Comparison of ENCODE assay signal across 8 mouse cellular contexts in the genomic region with DNA sequence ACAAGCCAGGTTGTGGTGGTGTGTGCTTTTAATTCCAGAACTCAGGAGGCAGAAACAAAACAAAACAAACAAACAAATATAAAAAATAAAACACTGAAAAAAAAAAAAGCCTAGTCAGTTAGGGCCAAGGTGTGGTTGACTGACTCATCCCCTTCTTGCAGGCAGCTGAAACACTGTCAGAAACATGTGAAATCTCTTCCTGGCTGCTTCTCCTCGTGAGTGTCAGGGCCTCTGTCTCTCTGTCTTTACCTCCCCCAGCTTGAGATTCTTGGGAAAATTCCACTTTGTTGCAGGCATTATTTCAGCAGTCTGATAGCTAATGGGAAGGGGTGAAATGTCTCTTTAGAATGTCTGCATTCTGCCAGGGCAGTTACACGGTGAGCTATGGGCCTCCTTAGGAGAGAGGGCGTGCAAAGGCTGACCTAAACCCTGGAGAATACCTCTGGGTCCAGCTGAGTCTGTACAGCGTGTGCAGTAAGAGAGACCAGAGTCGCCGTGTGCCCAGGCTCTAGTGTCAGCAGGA. TPM values are rescaled to one million over a fixed set of nuclear protein-coding genes. Genes with fewer than 3 reads are reported as not detected.
DNase-seq lines count a peak whose midpoint lies in the region; ATAC-seq and TF ChIP-seq lines count a peak whose summit lies in the region.

No protein-coding gene starts in this region.

- H3K27ac ChIP-seq in kidney, postnatal 0 days = peak overlapping the region; percentile 90
- peak overlapping the region; percentile 83 for H3K27ac ChIP-seq in heart, postnatal 0 days (ENCODE audit: low read depth)
- peak overlapping the region; percentile 96 for H3K27ac ChIP-seq in midbrain, embryonic 12.5 days (replicated peaks)

- TF ChIP-seq CTCF in kidney, postnatal 0 days (IDR thresholded peaks at IDR 0.05; ENCODE audit: low read depth) = no peak
- TF ChIP-seq CTCF in heart, postnatal 0 days (IDR thresholded peaks at IDR 0.05; ENCODE audit: low read depth) = no peak

- peak overlapping the region; percentile 59 for H3K4me2 ChIP-seq in kidney, postnatal 0 days (ENCODE audit: low read length)
- H3K4me2 ChIP-seq in heart, postnatal 0 days (ENCODE audit: low read depth, low read length) = peak overlapping the region; percentile 54
- peak overlapping the region; percentile 57 for H3K4me2 ChIP-seq in midbrain, embryonic 12.5 days (replicated peaks)

- ATAC-seq in kidney, postnatal 0 days (replicated peaks; ENCODE audit: low FRiP score, low read depth) = no peak
- no peak for ATAC-seq in heart, postnatal 0 days (ENCODE audit: insufficient read depth, low read depth)
- peak; percentile 44 for ATAC-seq in midbrain, embryonic 12.5 days (ENCODE audit: low FRiP score, low read depth)

- no peaks in the 10 kb centered on the region for H3K9me3 ChIP-seq in kidney, postnatal 0 days (replicated peaks; ENCODE audit: low read length)
- no peaks in the 10 kb centered on the region for H3K9me3 ChIP-seq in heart, postnatal 0 days (replicated peaks; ENCODE audit: control insufficient read depth, low read length)
- H3K9me3 ChIP-seq in midbrain, embryonic 12.5 days = no peaks in the 10 kb centered on the region

- peak overlapping the region; percentile 25; the same call in 1 of the 2 replicates for H3K4me3 ChIP-seq in kidney, postnatal 0 days (replicated peaks; ENCODE audit: low read depth, low read length)
- peak overlapping the region; percentile 26 for H3K4me3 ChIP-seq in heart, postnatal 0 days (ENCODE audit: low read depth, low read length)
- peak overlapping the region; percentile 36 for H3K4me3 ChIP-seq in midbrain, embryonic 12.5 days

- WGBS in kidney, postnatal 0 days = 5% methylated on average over 6 of the region's 6 CpGs
- 11% methylated on average over 6 of the region's 6 CpGs for WGBS in heart, postnatal 0 days
- 4% methylated on average over 6 of the region's 6 CpGs for WGBS in midbrain, embryonic 12.5 days

- H3K4me1 ChIP-seq in kidney, postnatal 0 days (replicated peaks; ENCODE audit: insufficient read depth, low read length) = peaks cover 12% of the 10 kb centered on the region
- H3K4me1 ChIP-seq in heart, postnatal 0 days (ENCODE audit: control insufficient read depth, insufficient read depth) = peaks cover 16% of the 10 kb centered on the region
- peaks cover 30% of the 10 kb centered on the region for H3K4me1 ChIP-seq in midbrain, embryonic 12.5 days

- peak overlapping the region; percentile 40 for H3K9ac ChIP-seq in kidney, postnatal 0 days (ENCODE audit: low read depth, low read length)
- H3K9ac ChIP-seq in heart, postnatal 0 days (replicated peaks; ENCODE audit: low read depth, low read length) = peak overlapping the region; percentile 30
- H3K9ac ChIP-seq in midbrain, embryonic 12.5 days (replicated peaks) = peak overlapping the region; percentile 75

- intact Hi-C loops in left cerebral cortex, postnatal 36 days (cut with DNase I) = no loop called here

- H3K27me3 ChIP-seq in kidney, postnatal 0 days (ENCODE audit: insufficient read depth, low read length) = no peaks in the 10 kb centered on the region
- no peaks in the 10 kb centered on the region for H3K27me3 ChIP-seq in heart, postnatal 0 days (ENCODE audit: control insufficient read depth, insufficient read depth, low read length)
- no peaks in the 10 kb centered on the region for H3K27me3 ChIP-seq in midbrain, embryonic 12.5 days

- peak; percentile 63 for DNase-seq in kidney, postnatal 0 days (ENCODE audit: low spot score)
- no peak for DNase-seq in kidney, adult 8-10 months
- DNase-seq in MN1 (ENCODE audit: low spot score) = peak; percentile 37
- peak; percentile 16 for DNase-seq in heart, postnatal 0 days (ENCODE audit: low spot score)
- no peak for DNase-seq in adipocyte (ENCODE audit: low spot score)
- no peak for DNase-seq in left cerebral cortex, postnatal 36 days (ENCODE audit: low spot score in 2 of 2)
- no peak for DNase-seq in left cerebral cortex, adult 18-20 months (ENCODE audit: low spot score in 2 of 2)

- 0 out of 2 replicates have a peak, but pooled peaks cover 4% of the 10 kb centered on the region for H3K36me3 ChIP-seq in kidney, postnatal 0 days (ENCODE audit: insufficient read depth, low read length)
- peaks cover 13% of the 10 kb centered on the region; the same call in 1 of the 2 replicates for H3K36me3 ChIP-seq in heart, postnatal 0 days (replicated peaks; ENCODE audit: control insufficient read depth, insufficient read depth, low read length)
- H3K36me3 ChIP-seq in midbrain, embryonic 12.5 days = peaks cover 15% of the 10 kb centered on the region

- no peak for TF ChIP-seq EP300 in heart, postnatal 0 days (IDR thresholded peaks at IDR 0.05; ENCODE audit: low read depth)

RNA-seq across cellular contexts. Expression of a gene that starts 2.8 kb away (rescaled TPM):
- polyA plus RNA-seq in kidney, postnatal 0 days (2015; fragmentation: Nextera tagmentation; extraction: Ambion mirVana) = 205 and 225 TPM in 2 replicates
- total RNA-seq in heart, postnatal 0 days (2014; rRNA removed; ENCODE audit: low replicate concordance) = 298 and 349 TPM in 2 replicates
- 130 and 137 TPM in 2 replicates for polyA plus RNA-seq in heart, postnatal 0 days (2015; fragmentation: Nextera tagmentation; extraction: Ambion mirVana)
- polyA plus RNA-seq in midbrain, embryonic 12.5 days (2016; fragmentation: Nextera tagmentation; extraction: Ambion mirVana) = 406 and 413 TPM in 2 replicates
- total RNA-seq in left cerebral cortex, postnatal 36 days (2021) = 100 to 1,000 TPM; 193 to 209 TPM
- 100 to 1,000 TPM; 193 to 195 TPM for total RNA-seq in left cerebral cortex, adult 18-20 months (2021)

RNA-seq across cellular contexts. Expression of a gene that starts 3.1 kb away (rescaled TPM):
- 42.2 and 54.4 TPM in 2 replicates for polyA plus RNA-seq in kidney, postnatal 0 days (2015; fragmentation: Nextera tagmentation; extraction: Ambion mirVana)
- 2.7 and 3.0 TPM in 2 replicates for total RNA-seq in heart, postnatal 0 days (2014; rRNA removed; ENCODE audit: low replicate concordance)
- polyA plus RNA-seq in heart, postnatal 0 days (2015; fragmentation: Nextera tagmentation; extraction: Ambion mirVana) = 5.9 and 7.7 TPM in 2 replicates
- 22.9 and 25.0 TPM in 2 replicates for polyA plus RNA-seq in midbrain, embryonic 12.5 days (2016; fragmentation: Nextera tagmentation; extraction: Ambion mirVana)
- total RNA-seq in left cerebral cortex, postnatal 36 days (2021) = 10 to 100 TPM; 20.0 to 23.1 TPM
- total RNA-seq in left cerebral cortex, adult 18-20 months (2021) = 10 to 100 TPM; 15.6 to 17.1 TPM

RNA-seq across cellular contexts. Expression of a gene that starts 25.1 kb away (rescaled TPM):
- 35.0 and 37.4 TPM in 2 replicates for polyA plus RNA-seq in kidney, postnatal 0 days (2015; fragmentation: Nextera tagmentation; extraction: Ambion mirVana)
- total RNA-seq in heart, postnatal 0 days (2014; rRNA removed; ENCODE audit: low replicate concordance) = 6.7 and 8.1 TPM in 2 replicates
- polyA plus RNA-seq in heart, postnatal 0 days (2015; fragmentation: Nextera tagmentation; extraction: Ambion mirVana) = 11.9 and 12.1 TPM in 2 replicates
- 50.4 and 52.5 TPM in 2 replicates for polyA plus RNA-seq in midbrain, embryonic 12.5 days (2016; fragmentation: Nextera tagmentation; extraction: Ambion mirVana)
- 10 to 100 TPM; 11.6 to 16.5 TPM for total RNA-seq in left cerebral cortex, postnatal 36 days (2021)
- total RNA-seq in left cerebral cortex, adult 18-20 months (2021) = 10 to 100 TPM; 11.0 to 12.3 TPM

RNA-seq across cellular contexts. Expression of a gene that starts 25.3 kb away (rescaled TPM):
- 17.2 and 18.6 TPM in 2 replicates for polyA plus RNA-seq in kidney, postnatal 0 days (2015; fragmentation: Nextera tagmentation; extraction: Ambion mirVana)
- total RNA-seq in heart, postnatal 0 days (2014; rRNA removed; ENCODE audit: low replicate concordance) = 11.9 and 22.7 TPM in 2 replicates
- polyA plus RNA-seq in heart, postnatal 0 days (2015; fragmentation: Nextera tagmentation; extraction: Ambion mirVana) = 13.7 and 15.5 TPM in 2 replicates
- 15.6 and 16.7 TPM in 2 replicates for polyA plus RNA-seq in midbrain, embryonic 12.5 days (2016; fragmentation: Nextera tagmentation; extraction: Ambion mirVana)
- total RNA-seq in left cerebral cortex, postnatal 36 days (2021) = 10 to 100 TPM; 11.8 to 13.9 TPM
- 10 to 100 TPM in 1 of 2 experiments, 1 to 10 TPM in 1; 9.4 to 10.8 TPM for total RNA-seq in left cerebral cortex, adult 18-20 months (2021)

RNA-seq across cellular contexts. Expression of a gene that starts 31.7 kb away (rescaled TPM):
- polyA plus RNA-seq in kidney, postnatal 0 days (2015; fragmentation: Nextera tagmentation; extraction: Ambion mirVana) = 2.7 and 3.0 TPM in 2 replicates
- 0.19 and 4.7 TPM in 2 replicates for total RNA-seq in heart, postnatal 0 days (2014; rRNA removed; ENCODE audit: low replicate concordance)
- polyA plus RNA-seq in heart, postnatal 0 days (2015; fragmentation: Nextera tagmentation; extraction: Ambion mirVana) = 0.22 and 0.23 TPM in 2 replicates
- 0.33 and 0.54 TPM in 2 replicates for polyA plus RNA-seq in midbrain, embryonic 12.5 days (2016; fragmentation: Nextera tagmentation; extraction: Ambion mirVana)
- under 1 TPM; 0.35 to 0.66 TPM for total RNA-seq in left cerebral cortex, postnatal 36 days (2021)
- under 1 TPM; 0.66 to 1.00 TPM for total RNA-seq in left cerebral cortex, adult 18-20 months (2021)

Comparison
In these comparisons a context has a peak if more than half of its experiments do, and no peak if none do; other contexts are left out.
1. DNase-seq: peak in kidney, postnatal 0 days (single experiment), MN1 (single experiment) and heart, postnatal 0 days (single experiment); none in kidney, adult 8-10 months (0 of 2), adipocyte (single experiment), left cerebral cortex, postnatal 36 days (0 of 2) and left cerebral cortex, adult 18-20 months (0 of 2).
2. Peak in every context shown above with its lines, with median percentiles within 50 percentile points of each other: H3K27ac ChIP-seq, H3K4me2 ChIP-seq, H3K4me3 ChIP-seq and H3K9ac ChIP-seq.